Mouse (Mus musculus) spleen, postnatal 36 days (tissue): Measurements from ENCODE around the gene Hook2.

Source experiments
- DNase-seq, 2 experiments: peaks; one replicate each; pipeline ENCODE4 v3.0.0; 2022; ENCODE audit warnings: low spot score in 2 of 2, mixed read lengths in 1 of 2

Hook2 gene

GRCm38 (mm10) chr8:84990349-84990748 lies at the start of gene Hook2:
TSS of gene Hook2 (plus strand) at chr8:84990603.
- DNase-seq = peak; percentile 96 to 97

- no peak for DNase-seq
These were observed 46.7 kb upstream of the Hook2 start for GRCm38 (mm10) chr8:84943699-84944098.

GRCm38 (mm10) chr8:84944478-84945160 lies 45.8 kb upstream of the Hook2 start:
- DNase-seq = no peak

GRCm38 (mm10) chr8:84945235-84945632 lies 45.2 kb upstream of the Hook2 start:
- DNase-seq = no peak

GRCm38 (mm10) chr8:84945633-84946527 lies 44.5 kb upstream of the Hook2 start:
- no peak for DNase-seq

GRCm38 (mm10) chr8:84946528-84947240 lies 43.7 kb upstream of the Hook2 start, which contains the start of gene Rtbdn:
TSS of gene Rtbdn (plus strand) at chr8:84946991.
- DNase-seq = no peak

- DNase-seq = no peak
These were observed 43.2 kb upstream of the Hook2 start for GRCm38 (mm10) chr8:84947241-84947545.

- no peak for DNase-seq
These were observed 40.6 kb upstream of the Hook2 start for GRCm38 (mm10) chr8:84949753-84950152.

GRCm38 (mm10) chr8:84952612-84953255 lies 37.7 kb upstream of the Hook2 start:
- peak in 1 of 2 experiments; percentile 39 for DNase-seq

GRCm38 (mm10) chr8:84956768-84957167 lies 33.6 kb upstream of the Hook2 start:
- peak in 1 of 2 experiments; percentile 55 for DNase-seq

GRCm38 (mm10) chr8:84959811-84960210 lies 30.6 kb upstream of the Hook2 start:
- DNase-seq = no peak

GRCm38 (mm10) chr8:84963952-84964351 lies 26.5 kb upstream of the Hook2 start:
- DNase-seq = no peak

GRCm38 (mm10) chr8:84965731-84966291 lies 24.6 kb upstream of the Hook2 start:
- peak; percentile 95 to 96 for DNase-seq

- no peak for DNase-seq
These were observed 23.8 kb upstream of the Hook2 start for GRCm38 (mm10) chr8:84966603-84967002.

- no peak for DNase-seq
These were observed 22.7 kb upstream of the Hook2 start for GRCm38 (mm10) chr8:84967532-84968304.

GRCm38 (mm10) chr8:84968650-84969049 lies 21.8 kb upstream of the Hook2 start:
- DNase-seq = no peak

GRCm38 (mm10) chr8:84969241-84970134 lies 20.9 kb upstream of the Hook2 start, which contains the start of the genes Gm49661, Prdx2 and Rnaseh2a:
TSS of gene Gm49661 (minus strand) at chr8:84969433.
TSS of gene Prdx2 (plus strand) at chr8:84969587.
TSS of gene Rnaseh2a (minus strand) at chr8:84969767.
- DNase-seq = peak; percentile 68 to 73

GRCm38 (mm10) chr8:84970135-84970790 lies 20.1 kb upstream of the Hook2 start:
- no peak for DNase-seq

- peak; percentile 68 to 83 for DNase-seq
These were observed 19.5 kb upstream of the Hook2 start for GRCm38 (mm10) chr8:84970913-84971312.
